Mouse (Mus musculus): ENCODE measurements at regions not wholly inside any gene's neighbourhood (a gene's known extent, or its start where the extent isn't known, plus 50 kb on each side); places are given as distances from the start of the nearest gene placed in this dataset.

GRCm38 (mm10) chr5:126350936-126351335 lies 819.4 kb downstream of the Tmem132b start:
- no peak for DNase-seq

GRCm38 (mm10) chr5:126369436-126369835 lies 837.9 kb downstream of the Tmem132b start:
- DNase-seq, result no peak

GRCm38 (mm10) chr5:126392306-126392705 lies 849.3 kb upstream of the Tmem132c start:
- DNase-seq, result no peak

- DNase-seq, result no peak
Observed at GRCm38 (mm10) chr5:126395331-126395730, 846.3 kb upstream of the Tmem132c start.

- DNase-seq, result no peak
Observed at GRCm38 (mm10) chr5:126431748-126432147, 809.9 kb upstream of the Tmem132c start.

- no peak for DNase-seq
Observed at GRCm38 (mm10) chr5:126438696-126439095, 802.9 kb upstream of the Tmem132c start.

- no peak for DNase-seq
Observed at GRCm38 (mm10) chr5:126440516-126440915, 801.1 kb upstream of the Tmem132c start.

- no peak for DNase-seq
Observed at GRCm38 (mm10) chr5:126475761-126476160, 765.8 kb upstream of the Tmem132c start.

GRCm38 (mm10) chr5:126522076-126522475 lies 719.5 kb upstream of the Tmem132c start:
- DNase-seq, result no peak

GRCm38 (mm10) chr5:126525863-126526262 lies 715.7 kb upstream of the Tmem132c start:
- DNase-seq, result no peak

- no peak for DNase-seq
Observed at GRCm38 (mm10) chr5:126530806-126531527, 710.6 kb upstream of the Tmem132c start.

GRCm38 (mm10) chr5:126531528-126531894 lies 710.1 kb upstream of the Tmem132c start:
- no peak for DNase-seq

- no peak for DNase-seq
Observed at GRCm38 (mm10) chr5:126531975-126532374, 709.6 kb upstream of the Tmem132c start.

- no peak for DNase-seq
Observed at GRCm38 (mm10) chr5:126538072-126538471, 703.5 kb upstream of the Tmem132c start.

- DNase-seq, result no peak
Observed at GRCm38 (mm10) chr5:126544261-126544976, 697.2 kb upstream of the Tmem132c start.

- no peak for DNase-seq
Observed at GRCm38 (mm10) chr5:126547841-126548240, 693.8 kb upstream of the Tmem132c start.

- no peak for DNase-seq
Observed at GRCm38 (mm10) chr5:126551676-126552075, 689.9 kb upstream of the Tmem132c start.

- DNase-seq, result no peak
Observed at GRCm38 (mm10) chr5:126559011-126559410, 682.6 kb upstream of the Tmem132c start.

- DNase-seq, result peak; percentile 14
Observed at GRCm38 (mm10) chr5:126565817-126566216, 675.8 kb upstream of the Tmem132c start.

GRCm38 (mm10) chr5:126566226-126566625 lies 675.4 kb upstream of the Tmem132c start:
- no peak for DNase-seq

- no peak for DNase-seq
Observed at GRCm38 (mm10) chr5:126573766-126574165, 667.8 kb upstream of the Tmem132c start.

- no peak for DNase-seq
Observed at GRCm38 (mm10) chr5:126597786-126598330, 643.8 kb upstream of the Tmem132c start.

GRCm38 (mm10) chr5:126599561-126599960 lies 642.0 kb upstream of the Tmem132c start:
- DNase-seq, result no peak

GRCm38 (mm10) chr5:126606756-126607155 lies 634.9 kb upstream of the Tmem132c start:
- no peak for DNase-seq

All from kidney, adult 11 months (tissue).